ENCODE assay signal across 1 mouse cellular context in genomic region chr7:19214940-19215339, GRCm38 (mm10).
TF ChIP-seq lines count a peak whose summit lies in the region.

No protein-coding gene starts in this region.

TF ChIP-seq in MEL, 35 proteins besides CTCF, POLR2A, EP300 and RAD21 (continued from another document):
- TF ChIP-seq GATA1 (IDR thresholded peaks at IDR 0.05; ENCODE audit: low read depth, low read length) (peak; percentile 82), USF2 (IDR thresholded peaks at IDR 0.05; ENCODE audit: borderline replicate concordance in 1 of 2, insufficient read depth in 1 of 2, low read depth in 1 of 2, low read length in 2 of 2) (no peak), CHD1 (IDR thresholded peaks at IDR 0.05; ENCODE audit: low read depth, low read length) (no peak), MXI1 (IDR thresholded peaks at IDR 0.05; ENCODE audit: low read depth, low read length) (peak; percentile 42)
